Mouse (Mus musculus) lung, adult 18-20 months (tissue): ENCODE data around the gene Hist2h2be.
A peak's percentile ranks its signal among the peaks of the same experiment; 100 is the strongest.
"Not testable (repeated sequence)": the region's sequence is repeated elsewhere in the genome, so short reads cannot be mapped to it uniquely, and the experiment has no call there.

Source experiments
- DNase-seq, 2 experiments: peaks; one replicate each; pipeline ENCODE4 v3.0.0; 2022; ENCODE audit warnings: mixed read lengths in 2 of 2

Gene Hist2h2be

DNA sequence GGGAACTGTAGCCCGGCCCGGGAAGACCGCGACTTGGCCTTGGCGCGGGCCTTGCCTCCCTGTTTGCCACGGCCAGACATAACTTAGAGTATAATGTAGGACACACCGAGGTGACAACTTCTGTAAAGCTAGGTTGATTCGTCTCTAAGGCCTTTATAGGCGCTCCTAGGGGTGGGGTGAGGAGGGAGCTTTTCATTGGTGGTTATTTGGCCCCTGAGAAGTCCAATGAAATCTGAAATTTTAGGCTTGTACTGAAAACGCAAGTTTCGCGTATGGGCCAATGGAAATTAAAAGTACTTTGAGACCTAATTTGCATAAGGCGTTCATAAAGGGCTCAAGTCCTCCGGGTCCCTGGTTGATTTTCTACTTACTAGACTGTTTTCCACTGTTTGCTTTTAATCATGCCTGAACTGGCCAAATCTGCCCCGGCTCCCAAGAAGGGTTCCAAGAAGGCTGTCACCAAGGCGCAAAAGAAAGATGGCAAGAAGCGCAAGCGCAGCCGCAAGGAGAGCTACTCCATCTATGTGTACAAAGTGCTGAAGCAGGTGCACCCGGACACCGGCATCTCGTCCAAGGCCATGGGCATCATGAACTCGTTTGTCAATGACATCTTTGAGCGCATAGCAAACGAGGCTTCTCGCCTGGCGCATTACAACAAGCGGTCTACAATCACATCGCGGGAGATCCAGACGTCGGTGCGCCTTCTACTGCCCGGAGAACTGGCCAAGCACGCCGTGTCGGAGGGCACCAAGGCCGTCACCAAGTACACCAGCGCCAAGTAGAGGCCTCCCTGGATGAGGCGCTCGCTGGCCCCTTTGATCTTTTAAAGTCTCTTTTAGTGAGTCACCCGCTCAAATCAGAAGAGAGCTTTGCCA, at the start of gene Hist2h2be, which contains the start of gene Hist2h2ac:
Gene Hist2h2be (plus strand): TSS at position 355 of the 875 bp plus-strand sequence.
Gene Hist2h2ac (minus strand): TSS at position 116 of the 875 bp plus-strand sequence.
- DNase-seq, result peak; percentile 91 to 93

DNA sequence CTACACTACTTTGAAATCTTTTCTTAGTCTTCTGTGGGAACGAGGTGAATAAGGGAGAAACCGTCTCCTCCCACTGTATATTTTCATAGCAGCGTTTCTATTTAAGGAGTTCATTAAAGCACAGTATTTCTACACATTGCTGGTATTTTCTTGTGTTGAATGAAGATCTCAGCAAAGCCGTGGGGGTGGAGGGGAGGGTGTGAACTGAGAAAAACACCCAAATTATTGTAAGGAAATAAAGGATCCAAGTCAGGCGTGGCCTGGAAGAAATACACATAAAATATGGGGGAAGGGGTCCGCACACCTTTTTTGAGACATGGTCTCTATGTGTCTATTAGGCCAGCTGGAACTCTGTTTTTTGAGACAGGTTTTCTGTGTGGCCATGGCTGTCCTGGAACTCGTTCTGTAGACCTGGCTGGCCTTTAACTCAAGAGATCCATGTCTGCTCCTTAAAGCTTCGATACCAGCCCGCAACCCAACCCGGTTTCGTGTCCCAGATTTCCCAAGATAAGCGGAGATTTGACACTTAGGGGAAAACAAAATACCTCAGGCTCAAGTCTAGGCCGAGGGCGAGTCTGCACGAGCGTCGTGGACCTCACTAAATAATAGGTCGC, 49.2 kb upstream of the Hist2h2be start:
- no peak for DNase-seq

DNA sequence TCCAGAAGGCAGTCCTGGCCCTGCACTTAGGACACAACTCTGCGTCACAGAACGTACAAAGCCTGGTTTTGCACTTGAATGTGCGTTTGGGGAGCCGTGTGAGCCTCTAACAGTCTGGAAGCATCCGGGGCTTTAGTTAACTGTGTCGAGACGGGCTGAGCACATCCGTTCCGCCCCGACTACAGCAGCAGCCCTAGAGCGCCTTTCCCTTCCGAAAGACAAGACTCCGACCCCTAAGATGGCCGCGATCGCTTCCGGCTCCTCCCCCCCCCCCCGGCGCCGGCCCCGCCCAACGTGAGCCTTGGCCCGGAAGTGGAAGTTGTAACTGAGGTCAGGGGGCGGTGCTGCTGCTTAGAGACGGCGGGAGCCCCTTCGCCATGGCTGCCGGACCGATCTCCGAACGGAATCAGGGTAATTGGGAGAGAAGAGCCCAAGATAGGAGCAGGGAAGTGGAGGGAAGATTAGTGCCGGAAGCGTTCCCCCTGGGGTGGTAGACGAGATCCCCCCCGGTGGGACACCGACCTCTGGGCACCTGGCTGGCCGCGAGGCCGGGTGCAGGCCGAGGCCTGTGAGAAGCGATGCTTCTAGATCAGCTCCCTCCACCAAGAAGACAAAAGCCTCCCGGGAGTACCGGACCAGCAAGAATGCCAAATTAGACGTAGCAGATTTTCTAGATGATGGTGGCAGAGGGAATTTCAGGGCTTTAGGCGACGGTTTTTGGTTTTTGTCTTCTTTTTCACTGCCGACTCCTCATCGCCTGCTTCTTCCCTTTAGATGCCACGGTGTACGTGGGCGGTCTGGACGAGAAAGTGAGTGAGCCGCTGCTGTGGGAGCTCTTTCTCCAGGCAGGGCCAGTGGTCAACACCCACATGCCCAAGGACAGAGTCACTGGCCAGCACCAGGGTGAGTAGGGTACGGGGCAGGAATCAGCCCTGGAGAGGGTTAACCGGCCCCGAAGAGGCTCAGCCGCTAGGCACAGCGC, 48.4 kb upstream of the Hist2h2be start, which contains the start of gene Sf3b4:
Gene Sf3b4 (plus strand): TSS at position 136 of the 982 bp plus-strand sequence.
- peak; percentile 84 to 87 for DNase-seq

DNA sequence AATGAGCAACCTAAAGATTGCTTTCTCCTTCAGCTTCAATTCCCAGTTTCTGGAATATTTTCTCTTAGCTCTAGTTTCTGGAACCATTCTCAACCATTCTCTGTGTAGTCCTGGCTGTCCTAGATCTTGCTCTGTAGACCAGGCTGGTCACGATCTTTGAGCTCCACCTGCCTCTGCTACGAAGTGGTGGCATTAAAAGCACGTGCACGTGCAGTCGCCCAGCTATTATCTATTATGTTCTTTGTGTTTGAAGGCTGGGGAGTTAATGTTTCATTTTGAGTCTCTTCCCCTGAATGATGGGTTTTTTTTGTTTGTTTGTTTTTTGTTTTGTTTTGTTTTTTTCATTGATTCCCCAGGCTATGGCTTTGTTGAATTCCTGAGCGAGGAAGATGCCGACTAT, 47.7 kb upstream of the Hist2h2be start:
- no peak for DNase-seq

DNA sequence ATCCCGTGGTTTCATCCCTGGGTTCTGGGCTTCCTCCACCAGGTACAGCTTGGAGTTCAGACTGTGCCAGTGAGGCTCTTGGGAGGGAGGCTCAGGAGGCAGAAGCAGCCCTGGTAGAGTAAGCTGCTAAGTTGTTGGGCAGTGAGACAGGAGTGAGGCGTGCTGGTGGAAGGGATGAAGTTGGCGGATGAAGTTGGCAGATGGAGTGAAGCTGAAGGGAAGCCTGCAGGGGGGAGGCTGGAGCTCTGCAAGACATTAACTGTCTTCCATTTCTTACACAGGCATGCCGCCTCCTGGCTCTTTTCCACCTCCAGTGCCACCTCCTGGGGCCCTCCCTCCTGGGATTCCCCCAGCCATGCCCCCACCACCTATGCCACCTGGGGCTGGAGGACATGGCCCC, 46.9 kb upstream of the Hist2h2be start:
- not testable (repeated sequence) for DNase-seq

DNA sequence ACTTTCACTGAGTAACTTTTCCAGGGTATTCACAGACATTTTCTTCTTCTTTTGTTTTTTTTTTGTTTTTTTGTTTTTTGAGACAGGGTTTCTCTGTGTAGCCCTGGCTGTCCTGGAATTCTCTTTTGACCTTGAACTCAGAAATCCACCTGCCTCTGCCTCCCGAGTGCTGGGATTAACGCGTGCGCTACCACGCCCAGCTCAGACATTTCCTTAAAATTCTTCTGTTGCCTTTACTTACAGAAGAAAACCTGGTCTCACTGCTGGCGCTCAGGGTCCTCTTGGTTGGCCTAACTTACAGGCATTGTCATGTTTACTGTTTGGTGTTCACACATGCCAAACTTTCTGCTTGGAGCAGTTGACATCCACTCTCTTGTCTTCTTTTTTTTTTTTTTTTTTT, 45.7 kb upstream of the Hist2h2be start:
- DNase-seq, result no peak

DNA sequence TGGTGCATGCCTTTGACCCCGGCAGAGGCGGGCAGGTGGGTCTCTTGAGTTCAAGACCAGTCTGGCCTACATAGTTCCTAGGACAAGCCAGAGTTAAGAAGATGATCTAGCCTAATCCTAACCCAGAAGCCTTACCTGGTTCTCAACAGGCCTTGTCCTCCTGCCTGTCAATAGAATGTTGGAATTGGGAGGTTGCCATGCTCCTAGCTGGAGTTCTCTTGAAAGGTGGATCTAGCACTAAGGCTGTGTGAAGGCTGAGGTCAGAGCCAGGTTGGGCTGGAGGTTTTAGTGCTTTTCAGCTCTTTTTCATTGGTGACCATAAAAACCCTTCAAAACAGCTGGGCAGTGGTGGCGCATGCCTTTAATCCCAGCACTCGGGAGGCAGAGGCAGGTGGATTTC, 42.5 kb upstream of the Hist2h2be start:
- no peak for DNase-seq

DNA sequence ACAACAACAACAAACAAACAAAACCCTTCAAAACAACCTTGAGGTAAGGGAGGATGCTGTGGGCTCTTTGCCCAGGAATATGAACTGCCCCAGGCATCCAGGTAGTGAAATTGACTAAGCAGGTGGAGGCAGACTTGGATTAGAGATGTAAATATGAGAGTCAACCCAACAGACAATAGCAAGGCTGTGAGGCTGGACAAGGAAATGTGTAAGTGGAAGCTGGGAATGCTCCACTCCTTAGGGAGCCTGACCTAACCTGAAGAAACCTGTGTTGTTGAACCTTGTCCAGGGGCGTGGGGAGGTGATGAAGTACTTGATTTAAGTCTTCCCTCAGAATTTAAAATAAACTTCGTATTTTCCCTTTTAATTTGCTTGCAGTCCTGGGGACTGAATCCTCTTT, 42.0 kb upstream of the Hist2h2be start:
- DNase-seq, result no peak

DNA sequence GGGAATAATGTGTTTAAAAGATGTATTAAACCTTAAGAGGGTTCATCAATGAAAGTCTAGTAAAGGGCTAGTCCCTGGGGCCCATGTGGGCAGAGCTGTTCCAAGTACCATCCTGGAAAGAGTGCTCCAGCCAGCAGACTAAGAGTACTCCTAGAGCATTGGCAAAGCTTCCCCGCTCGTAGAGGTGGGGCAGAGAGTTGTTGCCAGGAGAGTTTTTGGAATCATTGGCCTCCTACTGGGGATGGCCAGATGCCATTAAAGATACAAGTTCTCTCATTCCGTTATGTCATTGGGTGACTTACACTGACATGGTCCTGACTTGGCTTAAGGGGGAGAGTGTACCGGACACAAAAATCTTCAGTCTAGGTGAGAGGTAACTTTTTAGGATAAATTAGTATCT, 41.4 kb upstream of the Hist2h2be start:
- peak; percentile 42 to 61 for DNase-seq

DNA sequence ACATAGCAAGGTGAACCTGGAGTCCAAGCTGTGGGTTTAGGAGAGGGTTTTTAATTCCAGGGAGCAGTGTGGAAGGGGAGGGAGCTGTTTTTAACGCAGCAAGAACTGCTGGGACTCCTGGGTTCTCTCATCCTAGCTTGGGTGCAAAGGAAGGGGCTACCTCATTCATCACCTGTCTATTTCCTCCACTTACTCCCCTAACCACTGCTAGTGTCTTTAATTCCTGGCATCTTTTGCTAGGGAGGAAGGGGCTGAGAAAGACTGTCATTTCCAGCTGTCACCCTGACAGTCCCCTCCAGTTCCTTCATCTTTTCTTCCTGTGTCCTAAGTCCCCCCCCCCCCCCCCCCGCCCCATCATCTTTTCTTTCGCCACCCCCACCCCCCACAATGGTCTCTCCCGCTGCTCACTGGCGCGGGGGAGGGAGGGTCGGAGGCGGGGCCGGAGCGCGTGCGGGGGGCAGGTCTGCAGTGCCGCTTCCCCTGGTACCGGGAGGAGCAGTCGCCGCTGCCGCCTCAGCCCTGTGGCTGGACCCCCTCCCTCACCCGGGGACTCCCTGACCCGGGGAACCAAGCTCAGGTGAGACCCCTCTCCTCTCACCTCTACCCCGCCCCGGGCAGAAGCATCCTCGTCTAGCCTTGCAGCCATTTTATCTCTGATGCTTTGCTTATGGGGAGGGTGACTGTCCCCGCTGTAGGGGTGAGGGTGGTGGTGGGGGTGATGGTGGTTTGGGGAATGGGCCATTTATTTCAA, 40.0 kb upstream of the Hist2h2be start, which contains the start of gene Sv2a:
Gene Sv2a (plus strand): TSS at position 425 of the 751 bp plus-strand sequence.
- DNase-seq, result no peak

DNA sequence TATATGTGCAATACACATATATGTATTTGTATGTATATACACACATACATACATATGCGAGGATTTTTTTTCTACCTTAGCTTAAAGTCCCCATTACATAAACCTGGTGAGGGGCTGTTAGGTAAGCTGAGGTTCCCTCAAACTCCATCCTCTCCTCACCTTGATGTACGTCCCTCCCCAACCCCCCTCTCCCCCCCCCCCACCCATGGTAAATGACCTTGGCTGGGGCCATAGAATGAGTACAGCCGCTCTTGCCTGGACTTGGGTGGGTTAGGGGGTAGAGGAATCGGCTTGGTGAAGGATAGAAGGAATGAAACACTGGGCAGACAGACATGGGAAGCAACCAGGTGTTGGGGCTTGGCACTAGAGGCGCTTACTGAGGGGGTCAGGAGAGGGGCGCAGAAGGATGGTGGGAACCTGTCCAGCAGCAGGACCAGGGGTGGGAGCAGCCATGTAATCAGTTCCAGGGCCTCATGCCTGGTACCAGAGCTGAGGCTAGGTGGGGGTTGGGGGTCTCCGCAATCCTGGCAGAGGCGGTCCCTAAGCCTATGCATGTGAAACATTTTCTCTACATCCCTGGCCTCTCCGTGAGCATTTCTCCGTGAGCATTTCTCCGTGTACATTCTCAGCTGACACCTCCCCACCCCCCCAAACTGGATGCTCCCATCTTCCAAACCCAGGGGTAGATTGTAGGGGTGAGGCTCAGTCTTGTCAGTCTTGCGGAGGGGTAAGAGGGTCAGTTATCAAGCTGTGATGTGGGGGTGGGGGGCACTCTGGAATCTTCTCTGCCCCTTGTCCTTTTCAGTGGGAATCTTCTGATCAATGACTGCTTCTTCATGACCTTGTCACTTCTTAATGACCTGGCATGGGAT, 39.2 kb upstream of the Hist2h2be start:
- no peak for DNase-seq

DNA sequence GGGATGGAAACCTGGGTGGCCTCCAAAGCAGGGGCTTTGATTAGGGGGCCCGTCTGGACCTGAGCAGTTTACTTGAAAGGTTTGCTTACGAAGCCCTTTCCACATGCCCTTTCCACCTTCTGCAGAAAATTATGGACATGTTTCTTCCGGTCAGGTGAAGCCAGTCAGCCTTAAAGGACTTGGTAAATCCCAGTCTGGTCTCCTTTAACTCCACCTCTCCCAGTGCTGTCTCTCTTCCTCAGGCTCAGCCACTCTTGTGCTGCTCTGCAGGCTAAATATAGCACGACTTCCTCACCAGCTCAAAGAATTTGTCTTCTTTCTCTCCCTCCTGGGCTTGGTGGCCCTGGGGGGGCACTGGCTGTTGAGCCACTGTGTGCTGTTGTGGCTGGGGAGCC, 38.5 kb upstream of the Hist2h2be start:
- no peak for DNase-seq

DNA sequence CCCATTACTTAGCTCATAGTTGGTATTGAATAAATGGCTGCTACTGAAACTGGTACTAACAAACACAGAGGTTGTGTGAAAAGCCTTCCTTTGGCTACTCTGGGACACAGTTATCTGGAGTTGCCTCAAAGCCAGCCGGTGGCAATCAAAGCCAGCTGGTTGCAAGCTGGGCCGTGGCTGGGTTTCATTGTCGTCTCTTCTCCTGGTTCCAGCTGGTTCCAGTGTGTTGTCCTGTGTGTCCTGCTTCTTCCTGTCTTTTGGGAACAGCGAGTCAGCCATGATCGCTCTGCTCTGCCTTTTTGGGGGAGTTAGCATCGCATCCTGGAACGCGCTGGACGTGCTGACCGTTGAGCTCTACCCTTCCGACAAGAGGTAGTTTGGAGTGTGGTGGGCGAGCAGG, 27.9 kb upstream of the Hist2h2be start:
- DNase-seq, result no peak

DNA sequence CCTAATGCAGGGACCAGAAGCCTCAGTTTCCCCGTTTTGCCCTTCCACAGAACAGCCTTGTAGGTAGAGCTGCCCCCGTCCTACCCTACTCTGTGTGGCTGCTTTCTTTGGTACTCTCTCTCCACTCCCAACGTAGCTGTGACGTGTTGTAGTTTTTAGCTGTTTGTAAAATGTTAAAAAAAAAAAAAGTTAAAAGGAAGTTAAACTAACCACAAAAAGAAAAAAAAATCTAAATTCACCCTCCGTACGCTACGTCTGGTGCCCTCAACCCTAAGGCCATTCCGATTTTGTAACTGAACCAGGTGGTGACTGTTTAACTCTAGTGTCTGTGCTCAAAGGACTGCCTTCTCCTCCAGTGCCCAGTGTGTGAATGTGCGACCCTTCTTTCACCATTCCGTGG, 26.0 kb upstream of the Hist2h2be start:
- DNase-seq, result no peak

DNA sequence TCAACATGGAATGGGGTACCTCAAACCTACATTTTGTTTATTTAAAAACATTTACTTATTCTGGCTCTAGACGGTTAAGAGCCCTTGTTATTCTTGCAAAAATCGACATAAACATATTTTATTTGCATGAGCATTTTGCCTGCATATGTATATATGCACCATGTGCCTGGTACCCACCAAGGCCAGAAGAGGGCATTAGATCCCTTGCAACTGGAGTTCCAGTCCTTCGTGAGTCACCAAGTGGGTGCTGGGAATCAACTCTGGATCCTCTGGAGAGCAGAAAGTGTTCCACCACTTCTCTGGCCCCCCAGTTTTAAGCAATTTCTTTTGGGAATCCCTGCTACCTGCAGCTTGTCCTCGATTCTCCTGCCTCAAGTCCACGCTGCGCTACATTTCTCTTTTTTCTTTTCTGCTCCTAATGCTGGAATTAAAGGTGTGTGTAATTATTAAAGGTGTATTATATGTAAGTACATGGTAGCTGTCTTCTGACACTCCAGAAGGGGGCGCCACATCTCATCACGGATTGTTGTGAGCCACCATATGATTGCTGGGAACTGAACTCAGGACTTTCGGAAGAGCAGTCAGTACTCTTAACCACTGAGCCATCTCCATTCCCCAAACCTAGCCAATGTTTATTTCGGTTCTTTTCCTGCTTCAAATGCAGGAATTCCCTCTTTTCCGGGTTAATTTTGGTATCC, 25.2 kb upstream of the Hist2h2be start:
- DNase-seq, result no peak

DNA sequence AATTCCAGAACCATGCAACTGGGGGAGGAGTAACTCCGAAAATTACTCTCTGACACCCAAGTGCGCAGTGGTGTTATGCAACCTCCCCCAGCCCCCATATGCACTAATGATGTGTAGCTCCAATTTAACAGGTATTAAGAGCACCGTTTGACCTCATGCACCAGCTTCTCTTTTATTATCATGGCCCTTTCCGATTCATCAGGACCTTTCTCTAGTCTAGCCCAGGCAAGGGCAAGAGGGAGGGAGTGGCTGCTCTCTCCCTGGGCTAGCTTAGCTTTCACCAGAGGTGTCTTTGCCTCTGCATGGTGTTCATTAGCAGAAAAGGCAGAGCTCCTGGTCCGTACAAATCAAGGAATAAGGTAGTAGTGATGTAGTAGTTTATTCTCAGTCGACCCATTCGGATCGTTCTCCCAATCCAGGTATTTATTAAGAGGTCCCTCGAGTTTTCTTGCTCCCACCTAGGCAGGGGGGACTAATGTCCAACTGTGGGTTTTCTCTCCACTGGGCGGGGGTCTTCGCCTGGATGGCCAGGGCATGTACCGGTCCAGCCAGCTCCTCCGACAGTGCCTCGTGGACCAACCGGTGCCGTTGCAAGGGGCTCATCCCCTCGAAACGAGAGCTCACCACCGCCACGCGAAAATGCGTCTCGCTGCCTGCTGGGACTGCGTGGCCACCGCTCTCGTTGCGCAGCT, 24.3 kb upstream of the Hist2h2be start:
- no peak for DNase-seq

DNA sequence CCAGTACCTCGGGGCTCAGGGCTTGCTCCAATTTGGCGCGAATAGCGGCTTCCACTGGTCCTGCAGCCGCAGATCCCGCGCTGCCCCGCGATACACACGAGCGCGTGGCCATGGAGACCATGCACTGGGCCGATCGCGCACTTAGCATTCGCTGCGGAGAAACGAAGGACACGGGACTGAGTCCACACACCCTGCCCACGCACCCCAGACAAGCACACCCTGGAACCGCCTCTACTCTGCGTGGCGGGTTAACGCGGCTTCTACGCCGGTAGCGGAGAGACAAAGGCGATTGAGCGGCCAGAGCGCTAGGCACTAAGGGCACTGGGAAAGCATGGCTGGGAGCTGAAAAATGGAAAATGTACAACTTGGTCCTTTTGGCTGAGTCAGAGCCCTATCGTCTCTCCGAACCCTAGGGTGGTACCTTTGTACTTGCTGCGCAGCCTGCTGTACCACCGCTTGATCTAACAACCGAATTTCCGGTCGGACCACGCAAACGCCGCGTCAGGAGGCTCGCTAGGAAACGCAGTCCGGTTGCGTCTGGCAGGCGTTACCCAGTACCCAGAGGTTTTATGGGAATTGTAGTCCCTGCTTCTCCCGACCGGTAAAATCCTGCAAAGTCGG, 23.7 kb upstream of the Hist2h2be start:
- DNase-seq, result peak; percentile 92 to 93

DNA sequence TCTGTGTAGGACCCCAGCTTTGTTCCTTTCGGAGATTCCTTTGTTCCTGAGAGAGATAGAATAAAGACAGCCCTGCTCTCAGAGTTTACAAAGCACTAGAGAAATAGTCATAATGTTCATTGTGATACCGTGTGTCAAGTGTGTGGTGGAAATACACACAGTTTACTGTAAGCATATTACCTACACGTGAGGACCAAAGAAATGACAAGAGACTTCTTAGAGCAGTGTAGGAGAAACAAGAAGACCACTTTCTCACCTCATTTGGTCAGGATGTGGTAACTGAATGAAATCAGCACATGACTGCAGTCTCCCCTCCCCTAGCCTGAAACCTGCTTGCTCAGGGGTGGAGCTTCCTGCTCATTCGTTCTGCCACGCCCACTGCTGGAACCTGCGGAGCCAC, 22.7 kb upstream of the Hist2h2be start:
- DNase-seq, result peak in 1 of 2 experiments; percentile 44

DNA sequence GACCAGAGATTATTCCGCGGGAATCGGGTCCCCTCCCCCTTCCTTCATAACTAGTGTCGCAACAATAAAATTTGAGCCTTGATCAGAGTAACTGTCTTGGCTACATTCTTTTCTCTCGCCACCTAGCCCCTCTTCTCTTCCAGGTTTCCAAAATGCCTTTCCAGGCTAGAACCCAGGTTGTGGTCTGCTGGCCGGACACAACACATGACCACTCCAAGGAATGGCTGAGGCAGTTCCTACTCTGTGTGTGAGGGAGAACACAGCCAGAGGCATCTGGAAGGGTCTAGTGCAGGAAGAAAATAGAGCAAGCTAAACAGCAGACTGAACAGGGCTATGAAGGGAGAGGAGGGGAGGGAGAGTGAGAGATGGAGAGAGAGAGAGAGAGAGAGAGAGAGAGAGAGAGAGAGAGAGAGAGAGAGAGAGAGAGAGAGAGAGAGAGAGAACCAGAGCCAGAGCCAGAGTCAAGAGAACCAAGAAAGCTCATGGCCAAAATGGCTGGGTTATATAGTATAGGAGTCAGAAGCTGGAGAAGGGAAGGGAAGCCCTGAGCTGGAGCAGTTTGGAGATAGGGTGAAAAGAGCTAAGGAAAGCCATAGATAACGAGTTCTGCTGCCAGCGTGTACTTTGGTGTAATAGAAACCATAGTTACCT, 22.2 kb upstream of the Hist2h2be start:
- DNase-seq, result not testable (repeated sequence)
